Mouse (Mus musculus): Measurements from ENCODE around the gene Trem3.

Gene Trem3

DNA sequence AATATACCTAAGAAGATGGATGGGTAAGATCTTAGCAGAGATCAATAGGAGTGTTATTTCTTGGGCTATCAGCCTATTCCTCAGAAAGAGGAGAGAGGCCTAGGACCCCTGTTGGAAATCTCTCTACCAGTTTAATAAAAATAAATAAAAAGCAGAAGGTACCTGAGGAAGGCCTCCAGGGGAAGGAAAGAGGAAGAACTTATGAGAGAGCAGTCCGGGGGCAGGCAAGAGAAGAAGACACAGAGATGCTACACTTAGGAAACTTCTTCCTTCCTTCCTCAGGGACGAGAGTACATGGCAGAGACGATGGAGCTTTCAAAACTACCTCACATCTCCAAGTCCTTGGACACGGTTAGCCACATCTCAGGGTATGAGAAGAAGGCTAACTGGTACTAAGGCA lies 26.5 kb downstream of the Trem3 start:
- WGBS = 84% methylated on average over 4 of the region's 4 CpGs

DNA sequence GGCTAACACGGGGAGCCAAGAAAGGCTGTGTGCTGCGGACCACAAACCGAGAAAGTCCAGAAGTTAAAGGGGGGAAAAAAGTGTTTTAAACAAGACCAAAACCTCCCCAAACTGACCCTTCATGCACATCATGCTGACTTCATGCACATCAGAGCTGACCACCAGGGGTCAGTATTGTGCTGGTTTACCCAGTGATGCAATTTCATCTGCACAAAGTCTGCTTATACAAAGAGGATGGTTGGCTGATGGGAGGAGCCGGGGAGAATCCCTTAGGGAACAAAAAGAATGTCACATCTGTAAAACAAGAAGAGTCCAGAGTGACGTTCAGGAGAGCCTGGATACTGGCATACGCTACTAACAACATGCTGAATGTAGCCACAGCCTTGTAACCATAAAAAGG lies 27.3 kb downstream of the Trem3 start:
- 44% methylated on average over 6 of the region's 6 CpGs for WGBS

DNA sequence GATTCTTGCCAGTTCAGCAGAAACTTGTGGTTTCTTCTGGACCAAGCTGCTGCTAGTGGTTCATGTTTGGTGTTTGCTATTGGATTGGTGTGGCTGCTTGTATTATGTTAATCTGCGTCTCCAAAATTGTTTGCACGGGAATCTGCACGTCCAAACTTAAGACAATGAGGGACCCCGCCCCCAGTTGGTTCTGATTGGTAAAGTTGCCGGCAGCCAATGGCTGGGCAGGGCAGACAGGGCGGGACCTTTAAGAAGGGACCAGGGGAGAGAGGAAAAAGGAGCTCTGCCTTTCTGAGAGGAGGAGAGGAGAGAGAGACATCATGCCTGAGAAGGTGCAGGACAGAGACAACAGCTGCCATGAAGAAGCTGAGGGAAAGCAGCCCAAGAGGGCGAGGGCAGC lies 28.2 kb downstream of the Trem3 start:
- 70% methylated on average over 7 of the region's 7 CpGs for WGBS

DNA sequence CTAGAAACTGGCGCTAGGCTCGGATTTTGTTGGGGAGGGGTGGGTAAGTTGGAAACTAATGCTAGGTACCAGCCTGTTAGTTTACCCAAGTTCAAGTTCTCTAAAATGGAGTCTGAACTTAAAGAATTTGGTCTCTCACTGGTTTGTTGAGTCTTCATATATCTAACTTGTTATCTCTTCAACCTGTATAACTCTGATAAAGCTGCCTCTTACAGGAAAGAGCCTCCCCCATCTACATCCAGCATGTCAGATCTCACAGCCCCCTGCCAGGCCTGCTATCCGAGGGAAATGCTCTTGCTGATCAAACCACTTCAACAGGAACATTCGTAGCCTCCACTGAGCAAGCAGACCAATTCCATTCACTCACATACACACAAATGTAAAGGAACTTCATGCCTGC lies 31.4 kb downstream of the Trem3 start:
- 83% methylated on average over 4 of the region's 4 CpGs for WGBS

DNA sequence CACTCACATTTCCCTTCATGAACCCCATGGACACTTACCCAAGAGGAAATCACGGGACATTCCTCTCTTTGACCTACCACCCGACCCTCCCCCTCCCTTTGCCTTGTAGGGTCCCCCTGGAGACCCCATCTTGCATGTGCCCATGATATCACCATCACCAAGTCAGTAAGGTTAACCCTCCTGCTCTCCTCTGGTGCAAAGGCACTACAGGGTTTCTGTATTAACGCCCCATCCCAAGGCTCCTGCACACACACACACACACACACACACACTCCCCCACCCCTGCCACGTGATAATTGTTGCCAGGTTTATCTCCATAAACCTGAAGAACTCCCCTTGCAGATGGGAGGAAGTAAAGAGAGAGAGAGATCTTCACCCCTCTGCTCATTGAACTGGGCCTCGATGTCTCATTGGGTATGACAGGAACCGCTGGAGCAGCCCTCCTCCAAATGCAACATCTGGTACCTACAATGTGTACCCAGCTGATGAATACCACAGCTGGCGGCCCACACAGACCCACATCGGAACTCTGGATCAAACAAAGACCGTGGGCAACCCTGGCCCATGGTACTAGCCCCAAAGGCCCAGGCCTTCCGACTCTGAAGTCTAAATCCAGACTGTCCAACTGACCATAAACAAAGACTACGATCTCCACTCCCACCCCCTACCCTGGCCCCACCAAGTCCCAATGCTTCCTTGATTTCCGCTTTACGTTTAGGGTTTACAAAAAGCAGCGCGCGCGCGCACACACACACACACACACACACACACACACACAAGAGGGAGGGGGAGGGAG lies 33.6 kb downstream of the Trem3 start:
- whole genome bisulfite sequencing = 42% methylated on average over 18 of the region's 18 CpGs

DNA sequence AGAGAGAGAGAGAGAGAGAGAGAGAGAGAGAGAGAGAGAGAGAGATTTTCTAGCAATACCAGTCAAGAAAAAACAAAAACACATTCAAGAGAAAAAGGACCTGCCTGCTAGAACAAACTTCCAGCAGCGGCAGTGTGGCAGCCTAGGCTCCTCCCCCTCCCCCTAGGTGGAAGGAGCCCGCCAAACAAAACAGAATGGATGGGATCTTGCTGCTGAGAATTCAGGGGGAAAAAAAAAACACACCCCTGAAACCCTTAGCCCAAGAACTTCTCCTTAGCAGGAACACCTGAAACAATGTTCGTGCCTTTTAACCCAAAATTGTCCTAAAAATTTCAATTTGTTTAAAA lies 34.1 kb downstream of the Trem3 start:
- WGBS = 18% methylated on average over 3 of the region's 3 CpGs

DNA sequence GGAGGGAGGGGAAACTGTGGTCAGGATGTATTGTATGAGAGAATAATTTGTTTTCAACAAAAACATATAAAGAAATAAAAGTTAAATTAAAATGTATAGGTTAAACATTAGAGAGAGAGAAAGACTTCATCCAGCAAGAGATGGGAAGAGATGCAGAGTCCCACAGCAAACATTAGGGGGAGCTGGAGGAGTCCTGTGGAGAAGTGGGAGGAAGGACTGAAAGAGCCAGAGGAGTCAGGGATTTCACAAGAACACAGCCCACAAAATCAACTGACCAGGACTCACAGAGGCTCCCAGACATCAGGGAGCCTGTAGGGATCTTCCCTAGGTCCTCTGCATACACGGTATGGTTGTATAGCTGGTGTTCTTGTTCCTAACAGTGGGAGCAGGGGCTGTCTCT lies 39.2 kb downstream of the Trem3 start:
- WGBS = 34% methylated on average over 1 of the region's 1 CpGs

DNA sequence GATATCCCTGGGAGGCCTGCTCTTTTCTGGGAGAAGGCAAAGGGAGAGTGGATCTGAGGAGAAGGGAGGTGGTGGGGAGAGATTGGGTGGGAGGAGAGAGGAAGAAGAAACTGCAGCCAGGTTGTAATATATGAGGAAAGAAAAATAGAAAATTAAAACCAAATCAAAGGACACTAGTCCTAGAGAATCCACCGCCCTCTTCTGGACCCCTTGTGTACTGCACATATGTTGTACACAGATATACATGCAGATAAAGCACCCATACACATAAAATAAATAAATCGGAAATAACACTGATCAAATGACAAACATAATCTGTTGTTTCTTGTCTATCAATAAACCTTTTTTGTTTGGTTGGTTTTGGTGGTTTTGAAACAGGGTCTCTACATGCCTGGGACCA lies 39.7 kb downstream of the Trem3 start:
- WGBS = 62% methylated on average over 2 of the region's 2 CpGs

DNA sequence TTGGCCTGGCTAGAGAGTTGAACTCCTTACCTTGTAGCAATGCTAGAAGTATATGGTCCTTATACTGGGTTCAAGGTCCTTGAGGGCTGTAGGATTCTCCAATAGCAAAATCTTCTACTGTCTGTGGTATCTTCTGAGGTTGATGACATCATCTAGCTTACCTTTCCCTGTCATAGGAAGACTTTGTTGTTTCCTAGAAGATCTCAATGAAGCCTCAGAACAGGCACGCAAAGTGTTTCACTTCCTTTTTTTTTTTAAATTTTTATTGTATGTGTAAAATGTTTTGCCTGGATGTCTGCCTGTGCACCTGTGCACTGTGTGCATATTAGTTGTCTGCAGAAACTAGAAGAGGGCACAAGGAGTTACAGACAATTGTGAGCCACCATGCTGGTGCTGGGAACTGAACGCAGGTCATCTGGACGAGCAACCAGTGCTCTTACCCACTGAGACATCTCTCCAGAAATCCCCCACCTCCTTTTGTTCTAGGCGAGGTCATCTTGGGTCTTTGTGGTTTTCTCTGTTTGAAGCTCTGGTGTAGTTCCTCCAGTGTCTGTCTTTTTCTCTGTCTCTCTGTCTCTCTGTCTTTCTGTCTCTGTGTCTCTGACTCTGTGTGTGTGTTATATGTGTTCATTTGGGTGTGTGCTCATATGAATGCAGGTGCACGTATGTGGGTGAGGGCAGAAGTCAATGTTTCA lies 46.1 kb downstream of the Trem3 start:
- WGBS = 85% methylated on average over 5 of the region's 5 CpGs

DNA sequence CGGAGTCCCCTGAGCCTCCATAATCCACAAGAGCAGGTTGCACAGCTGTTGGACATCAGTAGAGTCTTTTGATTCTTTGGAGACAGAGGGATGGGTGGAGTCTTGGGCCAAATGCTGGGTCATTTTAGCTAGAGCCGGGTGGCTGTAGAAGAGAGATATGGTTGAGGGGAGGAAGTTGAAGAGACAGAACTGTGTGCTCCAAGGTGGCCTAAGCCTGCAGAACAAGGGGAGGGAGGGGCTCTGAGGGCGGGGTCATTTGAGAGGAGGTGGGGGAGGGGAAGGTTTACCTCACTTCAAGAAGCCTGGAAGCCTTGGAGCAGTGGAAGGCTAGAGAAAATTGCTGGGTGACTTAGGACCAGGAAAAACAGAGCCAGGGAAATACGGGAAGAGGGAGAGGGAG lies 51.6 kb downstream of the Trem3 start, which contains the start of gene Treml2:
TSS of gene Treml2 (plus strand) at position 296 of the 400 bp plus-strand sequence.
- WGBS = 58% methylated on average over 3 of the region's 4 CpGs

DNA sequence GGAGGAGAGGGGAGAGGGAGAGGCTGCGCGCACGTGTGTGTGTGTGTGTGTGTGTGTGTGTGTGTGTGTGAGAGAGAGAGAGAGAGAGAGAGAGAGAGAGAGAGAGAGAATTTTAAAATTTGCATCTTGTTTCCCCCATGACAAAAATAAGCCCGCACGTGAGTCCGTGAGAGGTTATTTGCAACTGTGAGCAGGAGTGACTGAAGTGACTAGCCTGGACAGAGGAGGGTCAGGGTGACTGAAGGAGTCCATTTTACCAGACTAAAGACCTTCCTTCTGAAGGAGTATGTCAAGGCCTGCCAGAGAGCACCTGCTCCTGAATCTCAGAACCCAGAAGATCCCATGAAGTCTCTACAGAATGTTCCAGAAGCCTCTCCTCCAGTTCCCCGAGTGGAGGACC lies 52.2 kb downstream of the Trem3 start:
- 56% methylated on average over 7 of the region's 7 CpGs for WGBS

DNA sequence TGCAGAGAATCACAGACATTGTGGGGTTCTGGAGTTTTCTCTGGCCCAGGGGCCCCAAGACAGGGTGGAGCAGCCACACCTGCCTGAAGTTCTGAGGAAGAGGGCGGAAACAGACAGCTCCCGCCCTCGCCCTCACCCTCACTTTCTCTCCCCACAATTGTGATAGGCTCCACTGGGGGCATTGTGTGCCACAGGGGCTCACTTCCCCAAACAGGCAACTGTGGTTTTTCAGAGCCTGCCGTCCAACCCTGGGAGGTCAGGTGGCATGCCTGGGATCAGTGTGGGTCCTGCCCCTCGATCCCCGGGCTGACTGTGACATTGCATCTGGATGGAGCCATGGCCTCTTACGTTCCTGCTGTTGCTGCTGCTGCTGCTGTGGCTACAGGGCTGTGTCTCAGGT lies 52.6 kb downstream of the Trem3 start:
- 79% methylated on average over 7 of the region's 7 CpGs for WGBS

DNA sequence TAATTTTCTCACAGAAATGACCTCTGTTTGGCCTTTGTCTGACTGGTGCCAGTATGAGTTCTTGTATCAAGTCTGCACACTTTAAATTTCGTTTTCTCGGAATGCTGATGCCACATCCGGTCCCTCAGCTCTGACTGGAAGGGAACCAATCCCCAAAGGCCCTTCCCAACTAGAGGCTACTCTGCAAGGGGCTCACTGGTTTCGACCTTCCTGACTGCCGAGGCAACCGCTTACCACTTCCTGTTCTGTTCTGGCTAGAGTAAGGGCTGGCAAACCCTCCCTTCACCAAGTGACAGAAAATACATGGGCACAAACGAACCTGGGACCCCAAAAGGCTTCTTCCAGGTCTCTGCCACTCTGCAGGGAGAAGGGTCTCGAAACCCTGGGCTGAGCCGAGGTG lies 53.3 kb downstream of the Trem3 start:
- 82% methylated on average over 9 of the region's 9 CpGs for WGBS

DNA sequence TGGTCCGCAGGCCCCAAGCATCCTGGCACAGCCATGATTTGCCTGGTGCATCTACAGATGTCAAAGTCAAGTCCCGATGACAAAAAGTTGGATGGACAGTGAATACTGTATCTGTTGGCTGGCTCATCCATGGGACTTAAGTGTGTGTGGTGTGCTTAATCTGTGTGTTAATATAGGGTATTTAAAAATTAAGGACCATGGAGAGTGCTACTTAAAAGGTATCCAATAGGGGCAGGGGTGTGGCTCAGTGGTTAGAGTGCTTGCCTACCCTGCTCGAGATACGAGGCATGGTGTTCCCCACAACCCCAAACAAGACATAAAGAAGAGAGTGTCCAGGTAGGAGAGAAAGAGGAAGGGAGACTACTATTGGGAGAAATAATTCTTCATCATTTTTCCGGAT lies 54.2 kb downstream of the Trem3 start:
- 93% methylated on average over 5 of the region's 5 CpGs for WGBS

Data from cerebral cortex, adult 2 months (tissue).